Mouse (Mus musculus) lung, postnatal 0 days (tissue): Measurements from ENCODE around the gene Map1lc3a. TPM values are rescaled to one million over a fixed set of nuclear protein-coding genes. Genes with fewer than 3 reads are reported as not detected.

Experiments used
- ATAC-seq: fragments of 200-750 bp; cut with Nextera tagmentation; 2 replicates; pipeline ENCODE4 v1.8.0; 2017; ENCODE audit warnings: moderate library complexity
- DNase-seq: peaks from one replicate; pipeline ENCODE4 v3.0.0-alpha.2; 2016; ENCODE audit warnings: low spot score
- H3K27ac ChIP-seq: fragments of 300-500 bp; sonication (generic); 2 replicates; pipeline ENCODE4 v1.5.1; 2014; ENCODE audit warnings: antibody characterized with exemption, mild to moderate bottlenecking, low read length, mixed read lengths
- H3K27me3 ChIP-seq: fragments of 300-500 bp; sonication (generic); replicated peaks from 2 replicates; pipeline ENCODE4 v1.6.1; 2014; ENCODE audit warnings: low read length, mixed read lengths; ENCODE audit not compliant: insufficient read depth
- H3K36me3 ChIP-seq: fragments of 300-500 bp; sonication (generic); 2 replicates; pipeline ENCODE4 v1.6.1; 2014; ENCODE audit warnings: low read length, mixed read lengths; ENCODE audit not compliant: insufficient read depth
- H3K4me1 ChIP-seq: fragments of 300-500 bp; sonication (generic); 2 replicates; pipeline ENCODE4 v1.6.1; 2014; ENCODE audit warnings: antibody characterized with exemption, low read depth, low read length, mixed read lengths; ENCODE audit not compliant: insufficient read depth
- H3K4me2 ChIP-seq: fragments of 300-500 bp; sonication (generic); replicated peaks from 2 replicates; pipeline ENCODE4 v1.6.1; 2014; ENCODE audit warnings: low read depth, mild to moderate bottlenecking, low read length, moderate library complexity, mixed read lengths
- H3K4me3 ChIP-seq: fragments of 300-500 bp; sonication (generic); 2 replicates; pipeline ENCODE4 v1.5.1; 2014; ENCODE audit warnings: low read depth, low read length
- H3K9ac ChIP-seq: fragments of 300-500 bp; sonication (generic); replicated peaks from 2 replicates; pipeline ENCODE4 v1.6.1; 2014; ENCODE audit warnings: low read depth, mild to moderate bottlenecking
- H3K9me3 ChIP-seq: fragments of 300-500 bp; sonication (generic); 2 replicates; pipeline ENCODE4 v1.6.1; 2016; ENCODE audit warnings: low read length, mixed read lengths
- CTCF ChIP-seq: IDR thresholded peaks from 2 replicates; pipeline ENCODE4 v1.5.1; 2016; ENCODE audit warnings: antibody characterized with exemption, mild to moderate bottlenecking
- EP300 ChIP-seq: IDR thresholded peaks from 2 replicates; pipeline ENCODE4 v1.6.1; 2016; ENCODE audit warnings: antibody characterized with exemption, mild to moderate bottlenecking, control low read depth
- WGBS: fragments of 180-500 bp; shearing (Covaris S2); extraction: QIAGEN DNeasy Blood & Tissue Kit; methylation state at CpG from one replicate; pipeline ENCODE4 v1.1.7; 2014; 5-methylcytosine and 5-hydroxymethylcytosine counted together
- polyA plus RNA-seq: library from polyadenylated mRNA; unstranded; fragments of >200 nt; fragmentation: Nextera tagmentation; extraction: Ambion mirVana; gene quantifications from 2 replicates; pipeline ENCODE4 v1.2.1, GENCODE M21; 2015

Map1lc3a gene
- polyA plus RNA-seq, 1 experiment from 2014 or later, result 428 TPM

GRCm38 (mm10) chr2:155246231-155246630 lies 29.9 kb upstream of the Map1lc3a start:
- H3K27ac ChIP-seq, result no peak overlapping the region
- WGBS, result 77% methylated on average over 4 of the region's 4 CpGs
- H3K4me2 ChIP-seq, result no peak overlapping the region
- H3K9me3 ChIP-seq, result no peaks in the 10 kb centered on the region
- DNase-seq (no peak), ATAC-seq (no peak)
- H3K27me3 ChIP-seq, result no peaks in the 10 kb centered on the region
- H3K36me3 ChIP-seq, result peaks cover 40% of the 10 kb centered on the region
- H3K4me1 ChIP-seq, result no peaks in the 10 kb centered on the region
- H3K9ac ChIP-seq, result no peak overlapping the region
- no peak overlapping the region for H3K4me3 ChIP-seq
- no peak for TF ChIP-seq EP300
- TF ChIP-seq CTCF, result no peak

- Histone ChIP-seq H3K9ac (no peak overlapping the region), H3K4me1 (no peaks in the 10 kb centered on the region), H3K4me2 (no peak overlapping the region), H3K36me3 (peaks cover 43% of the 10 kb centered on the region), H3K9me3 (no peaks in the 10 kb centered on the region), H3K27ac (no peak overlapping the region), H3K27me3 (no peaks in the 10 kb centered on the region), H3K4me3 (no peak overlapping the region)
- TF ChIP-seq CTCF (no peak), EP300 (no peak)
- no peak for DNase-seq
- ATAC-seq, result peak; percentile 28; the same call in 1 of the 2 replicates
- 90% methylated on average over 1 of the region's 1 CpGs for WGBS
Observed at GRCm38 (mm10) chr2:155248206-155248605, 27.9 kb upstream of the Map1lc3a start.

GRCm38 (mm10) chr2:155248718-155249117 lies 27.4 kb upstream of the Map1lc3a start:
- 85% methylated on average over 2 of the region's 2 CpGs for WGBS
- Histone ChIP-seq H3K4me3 (no peak overlapping the region), H3K9me3 (no peaks in the 10 kb centered on the region), H3K9ac (no peak overlapping the region), H3K27ac (no peak overlapping the region), H3K4me2 (no peak overlapping the region), H3K27me3 (no peaks in the 10 kb centered on the region), H3K36me3 (peaks cover 42% of the 10 kb centered on the region), H3K4me1 (no peaks in the 10 kb centered on the region)
- peak; percentile 36 for TF ChIP-seq CTCF
- TF ChIP-seq EP300, result no peak
- ATAC-seq (no peak), DNase-seq (no peak)

GRCm38 (mm10) chr2:155249588-155249987 lies 26.5 kb upstream of the Map1lc3a start:
- no peak overlapping the region for H3K4me2 ChIP-seq
- H3K9ac ChIP-seq, result no peak overlapping the region
- ATAC-seq (no peak), DNase-seq (no peak)
- H3K4me3 ChIP-seq, result no peak overlapping the region
- no peaks in the 10 kb centered on the region for H3K9me3 ChIP-seq
- H3K27me3 ChIP-seq, result no peaks in the 10 kb centered on the region
- WGBS, result 90% methylated on average over 5 of the region's 5 CpGs
- peaks cover 35% of the 10 kb centered on the region for H3K36me3 ChIP-seq
- no peak overlapping the region for H3K27ac ChIP-seq
- no peaks in the 10 kb centered on the region for H3K4me1 ChIP-seq
- TF ChIP-seq EP300 (no peak), CTCF (no peak)

GRCm38 (mm10) chr2:155265526-155265925 lies 10.6 kb upstream of the Map1lc3a start:
- TF ChIP-seq EP300 (no peak), CTCF (no peak)
- 88% methylated on average over 6 of the region's 6 CpGs for WGBS
- no peak overlapping the region for H3K4me3 ChIP-seq
- ATAC-seq (no peak), DNase-seq (no peak)
- no peaks in the 10 kb centered on the region for H3K4me1 ChIP-seq
- no peak overlapping the region for H3K27ac ChIP-seq
- H3K36me3 ChIP-seq, result no peaks in the 10 kb centered on the region
- H3K27me3 ChIP-seq, result no peaks in the 10 kb centered on the region
- no peak overlapping the region for H3K9ac ChIP-seq
- H3K9me3 ChIP-seq, result no peaks in the 10 kb centered on the region
- no peak overlapping the region for H3K4me2 ChIP-seq

GRCm38 (mm10) chr2:155266896-155267295 lies 9.2 kb upstream of the Map1lc3a start:
- no peaks in the 10 kb centered on the region for H3K4me1 ChIP-seq
- WGBS, result 82% methylated on average over 5 of the region's 5 CpGs
- DNase-seq (no peak), ATAC-seq (no peak)
- H3K4me3 ChIP-seq, result no peak overlapping the region
- H3K9me3 ChIP-seq, result no peaks in the 10 kb centered on the region
- H3K4me2 ChIP-seq, result no peak overlapping the region
- H3K9ac ChIP-seq, result no peak overlapping the region
- H3K27me3 ChIP-seq, result no peaks in the 10 kb centered on the region
- H3K27ac ChIP-seq, result no peak overlapping the region
- no peak for TF ChIP-seq CTCF
- TF ChIP-seq EP300, result no peak
- H3K36me3 ChIP-seq, result no peaks in the 10 kb centered on the region

- H3K27me3 ChIP-seq, result no peaks in the 10 kb centered on the region
- no peak overlapping the region for H3K4me2 ChIP-seq
- peaks cover 5% of the 10 kb centered on the region; the same call in 1 of the 2 replicates for H3K4me1 ChIP-seq
- H3K27ac ChIP-seq, result no peak overlapping the region
- H3K9me3 ChIP-seq, result no peaks in the 10 kb centered on the region
- H3K4me3 ChIP-seq, result no peak overlapping the region
- no peak for ATAC-seq
- TF ChIP-seq CTCF, result peak; percentile 64
- TF ChIP-seq EP300, result no peak
- no peak overlapping the region for H3K9ac ChIP-seq
- no peaks in the 10 kb centered on the region for H3K36me3 ChIP-seq
- DNase-seq, result peak; percentile 21
- 85% methylated on average over 6 of the region's 6 CpGs for WGBS
Observed at GRCm38 (mm10) chr2:155271957-155272356, 4.1 kb upstream of the Map1lc3a start.
